Mouse (Mus musculus) spleen, embryonic (tissue): ENCODE results near the gene Eif2b4.

ENCODE experiments used
- CTCF ChIA-PET: fragments of 350-600 bp; sonication (Branson Sonifier 250); formaldehyde crosslinking; loops from one replicate; lab custom pipeline; 2022; lab: Charles Lee

The Eif2b4 gene

DNA sequence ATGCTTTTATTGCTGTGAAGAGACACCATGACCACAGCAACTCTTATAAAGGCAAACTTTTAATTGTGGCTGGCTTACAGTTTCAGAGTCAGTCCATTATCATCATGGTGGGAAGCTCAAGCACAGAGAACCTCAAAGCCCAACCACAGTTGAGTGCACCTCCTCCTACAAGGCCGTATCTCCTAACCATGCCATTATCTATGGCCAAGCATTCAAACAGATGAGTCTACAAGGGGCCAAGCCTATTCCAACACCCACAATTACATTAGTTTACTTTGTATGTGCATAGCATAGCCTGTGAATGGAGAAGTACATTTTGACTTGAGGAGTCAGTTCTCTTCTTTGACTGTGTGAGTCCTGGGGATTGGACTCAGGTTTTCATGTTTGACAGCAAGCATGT lies 28.4 kb downstream of the Eif2b4 start:
- CTCF ChIA-PET: no interaction called here

- CTCF ChIA-PET: interaction anchor here (0.5 kb wide), 1 partner anchor 60 kb away, joined by 3 read pairs; no protein-coding TSS in a partner anchor
Measured at GRCm38 (mm10) chr5:31162462-31162861, 30.8 kb downstream of the Eif2b4 start.

GRCm38 (mm10) chr5:31154152-31154553 lies 39.1 kb downstream of the Eif2b4 start, which contains the start of gene Mpv17:
Gene Mpv17, minus strand, starts transcription at chr5:31154251.
- CTCF ChIA-PET: no interaction called here

- CTCF ChIA-PET: interaction anchor here (0.6 kb wide), 2 partner anchors 125 to 175 kb away, joined by 3 read pairs; no protein-coding TSS in a partner anchor
Measured at GRCm38 (mm10) chr5:31153516-31154151, 39.6 kb downstream of the Eif2b4 start.

DNA sequence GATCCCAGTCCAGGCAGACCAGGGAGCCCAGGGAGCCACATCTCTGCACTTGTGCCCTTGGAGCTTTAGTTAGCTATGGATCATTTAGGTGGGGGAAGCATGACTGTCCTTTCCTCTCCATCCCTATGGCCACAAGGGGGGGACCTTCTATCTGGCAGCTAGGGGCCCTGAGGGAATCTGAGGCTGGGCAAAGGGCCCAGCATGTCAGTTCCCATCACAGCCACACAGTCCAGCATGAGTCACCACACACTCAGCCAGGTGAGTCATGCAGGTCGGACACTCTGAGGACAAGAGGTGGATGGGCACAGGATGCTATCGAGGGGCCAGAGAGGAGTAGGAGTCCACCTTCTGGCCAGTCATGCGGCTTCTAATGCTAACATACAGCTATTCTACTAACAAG lies 41.5 kb downstream of the Eif2b4 start:
- CTCF ChIA-PET: no interaction called here

DNA sequence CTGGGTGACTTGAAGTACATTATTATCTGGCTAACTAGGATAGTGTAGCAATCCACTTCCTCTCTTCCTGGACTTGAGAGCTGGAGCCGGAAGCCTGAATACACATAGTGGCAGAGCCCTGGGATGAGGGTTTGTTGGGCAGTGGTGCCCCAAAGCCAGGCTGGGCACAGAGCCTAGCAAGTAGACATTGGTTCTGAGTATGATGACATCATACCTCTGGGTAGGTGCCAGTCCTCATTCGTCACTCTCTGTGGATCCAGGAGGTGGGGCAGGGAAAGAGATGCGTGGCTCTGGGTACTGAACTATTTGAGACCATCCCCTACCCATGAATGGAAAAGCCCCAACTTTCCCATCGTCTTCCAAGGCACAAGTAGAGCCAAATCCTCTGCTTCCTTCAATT lies 43.4 kb downstream of the Eif2b4 start:
- CTCF ChIA-PET: no interaction called here

DNA sequence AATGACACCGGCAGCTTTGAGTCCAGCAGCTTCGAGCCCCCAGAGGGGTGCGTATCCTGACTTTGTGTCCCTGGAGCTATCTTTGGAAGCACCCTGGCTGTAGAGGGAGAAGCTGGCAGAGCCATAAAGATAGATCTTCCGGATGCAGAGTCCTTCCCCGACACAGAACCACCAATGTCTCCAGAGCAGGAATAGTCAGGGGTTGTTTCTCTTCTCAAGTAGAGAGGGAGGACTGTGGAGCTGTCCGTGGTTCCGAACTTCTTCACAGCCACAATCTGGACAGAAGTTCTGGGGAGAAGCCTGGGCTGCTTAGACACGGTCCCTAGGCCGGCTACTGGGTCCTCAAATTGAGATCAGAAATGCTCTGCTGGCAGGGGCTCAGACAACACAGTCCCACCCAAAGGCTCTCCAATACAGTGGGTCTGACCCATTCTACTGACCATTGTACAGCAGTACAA lies 54.2 kb downstream of the Eif2b4 start:
- CTCF ChIA-PET: no interaction called here

DNA sequence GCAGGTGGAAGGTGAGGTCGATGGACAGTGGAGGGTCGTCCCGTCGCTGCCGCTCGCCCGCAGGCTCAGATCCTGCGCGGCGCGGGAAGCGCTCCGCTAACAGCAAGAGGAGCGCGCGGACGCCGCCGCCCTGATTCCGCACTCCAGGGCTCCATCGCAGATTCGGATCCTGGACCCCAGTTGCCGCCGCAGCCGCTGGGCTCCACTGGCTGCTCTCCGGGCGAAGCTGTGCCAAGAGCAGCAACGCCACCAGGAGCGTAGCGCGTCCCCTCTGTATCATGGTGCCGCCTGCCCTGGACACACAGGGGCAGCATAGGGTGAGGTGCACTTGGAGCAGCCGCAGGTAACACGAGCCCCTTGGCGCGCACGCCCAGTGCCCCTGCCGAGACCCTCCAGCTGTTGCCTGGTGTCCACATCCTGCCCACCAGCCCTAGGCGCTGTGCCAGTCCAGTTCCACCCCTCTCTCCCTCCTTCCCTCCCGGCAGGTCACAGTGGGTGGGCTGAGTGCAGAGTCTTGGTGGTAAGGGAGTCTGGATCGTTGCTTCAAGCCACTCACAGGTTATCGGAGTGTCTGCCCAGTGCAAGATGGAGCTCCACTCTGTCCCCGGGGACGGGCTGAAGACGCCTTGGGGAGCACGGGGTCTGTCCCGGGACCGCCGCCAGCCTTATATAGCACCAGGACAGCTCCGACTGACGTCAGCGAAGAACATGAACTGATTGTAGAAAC lies 54.8 kb downstream of the Eif2b4 start, which contains the start of gene Ucn:
Gene Ucn (minus strand): TSS at position 589 of the 727 bp plus-strand sequence.
- CTCF ChIA-PET: no interaction called here

DNA sequence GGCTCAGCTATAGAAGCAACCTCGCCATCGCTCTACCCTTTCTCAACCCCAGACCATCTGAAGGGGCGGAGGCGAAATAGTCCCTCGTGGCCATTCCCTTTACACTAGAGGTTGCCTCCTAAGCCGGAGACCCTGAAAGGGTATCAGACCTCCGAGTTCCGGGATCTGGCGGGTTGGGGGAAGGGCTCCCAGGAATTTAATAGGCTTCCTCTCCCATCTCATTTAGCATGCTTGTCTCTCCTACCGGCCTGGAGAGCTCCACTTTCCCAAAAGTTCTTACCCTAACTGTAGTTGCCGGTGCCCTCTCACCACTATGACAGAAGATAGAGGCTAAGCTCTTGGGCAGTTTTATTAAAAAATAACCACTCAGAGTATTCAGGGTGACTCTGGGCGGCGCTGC lies 55.6 kb downstream of the Eif2b4 start:
- CTCF ChIA-PET: no interaction called here
